Mouse (Mus musculus) adrenal gland, postnatal 4 days (tissue): ENCODE results near the gene Timp2. TPM values are rescaled to one million over a fixed set of nuclear protein-coding genes. Genes with fewer than 3 reads are reported as not detected.

Experiments
- DNase-seq, 2 experiments: peaks; one replicate each; pipeline ENCODE4 v3.0.0; 2021 to 2022; ENCODE audit warnings: low spot score in 2 of 2, mixed read lengths in 2 of 2
- total RNA-seq, 2 experiments: library from RNA; stranded (reverse); gene quantifications; 2 replicates each; pipeline ENCODE4 v1.2.3; 2021

Gene Timp2
- total RNA-seq, 2 experiments from 2014 or later: 107 to 108 TPM

- no peak for DNase-seq
These were observed 101.9 kb downstream of the Timp2 start for GRCm38 (mm10) chr11:118253447-118254158.

Other genes with a start within 250 kb of the Timp2 start
- gene Dnah17, start 225.1 kb downstream of the Timp2 start, total RNA-seq: under 1 TPM; 0.08 to 0.42 TPM
- gene Cyth1, start 107.1 kb downstream of the Timp2 start, total RNA-seq: 10 to 100 TPM; 30.3 to 31.5 TPM
- gene Usp36, start 65.5 kb downstream of the Timp2 start, total RNA-seq: 10 to 100 TPM; 22.7 to 23.5 TPM
- 1 to 10 TPM; 1.4 to 2.1 TPM for gene Cep295nl, start 13.2 kb downstream of the Timp2 start, total RNA-seq
- gene Lgals3bp, start 46.4 kb upstream of the Timp2 start, total RNA-seq: 10 to 100 TPM; 60.6 to 61.6 TPM
- gene Cant1, start 63.3 kb upstream of the Timp2 start, total RNA-seq: 10 to 100 TPM; 33.7 to 36.5 TPM
- gene C1qtnf1, start 72.5 kb upstream of the Timp2 start, total RNA-seq: 10 to 100 TPM; 25.0 to 33.4 TPM
- 10 to 100 TPM; 19.6 to 22.3 TPM for gene Engase, start 121.1 kb upstream of the Timp2 start, total RNA-seq